ENCODE assay signal across 18 mouse cellular contexts in genomic region chr16:95623056-95623455, GRCm38 (mm10).
"Had no signal": no experiment of that assay in that cellular context is flagged by ENCODE, and none has a peak within 500 bp of the region (broad histone marks: within the 10 kb centered on the region; RNA-seq: fewer than 3 reads in every experiment).

No protein-coding gene starts in this region.

- ATAC-seq: midbrain, embryonic 16.5 days had no signal

- H3K4me2 ChIP-seq: lung, embryonic 14.5 days; midbrain, embryonic 12.5 days; neural tube, embryonic 13.5 days; neural tube, embryonic 15.5 days had no signal

- H3K27ac ChIP-seq: midbrain, embryonic 10.5 days; midbrain, embryonic 12.5 days; neural tube, embryonic 13.5 days; neural tube, embryonic 15.5 days had no signal

- H3K4me1 ChIP-seq: midbrain, embryonic 12.5 days; neural tube, embryonic 13.5 days; neural tube, embryonic 15.5 days had no signal

- DNase-seq: lung, embryonic 14.5 days; lung, postnatal 10 days; lung, postnatal 4 days; midbrain, embryonic 14.5 days; retina, postnatal 1 day; right cerebral cortex, adult 18-20 months; right cerebral cortex, postnatal 25 days; right cerebral cortex, postnatal 4 days; spleen, adult 18-20 months; thymus, adult 18-20 months; thymus, postnatal 14 days; thymus, postnatal 36 days had no signal

- H3K9me3 ChIP-seq: midbrain, embryonic 10.5 days; midbrain, embryonic 12.5 days; neural tube, embryonic 13.5 days; neural tube, embryonic 15.5 days had no signal

- H3K4me3 ChIP-seq: midbrain, embryonic 10.5 days; midbrain, embryonic 12.5 days; myocyte; neural tube, embryonic 13.5 days; neural tube, embryonic 15.5 days had no signal

- H3K27me3 ChIP-seq: midbrain, embryonic 12.5 days; neural tube, embryonic 13.5 days; neural tube, embryonic 15.5 days had no signal

- H3K36me3 ChIP-seq: midbrain, embryonic 10.5 days; midbrain, embryonic 12.5 days; neural tube, embryonic 13.5 days; neural tube, embryonic 15.5 days had no signal

- H3K9ac ChIP-seq: lung, embryonic 14.5 days; midbrain, embryonic 12.5 days; neural tube, embryonic 13.5 days; neural tube, embryonic 15.5 days had no signal
